ENCODE assay signal across 8 mouse cellular contexts in the genomic region with DNA sequence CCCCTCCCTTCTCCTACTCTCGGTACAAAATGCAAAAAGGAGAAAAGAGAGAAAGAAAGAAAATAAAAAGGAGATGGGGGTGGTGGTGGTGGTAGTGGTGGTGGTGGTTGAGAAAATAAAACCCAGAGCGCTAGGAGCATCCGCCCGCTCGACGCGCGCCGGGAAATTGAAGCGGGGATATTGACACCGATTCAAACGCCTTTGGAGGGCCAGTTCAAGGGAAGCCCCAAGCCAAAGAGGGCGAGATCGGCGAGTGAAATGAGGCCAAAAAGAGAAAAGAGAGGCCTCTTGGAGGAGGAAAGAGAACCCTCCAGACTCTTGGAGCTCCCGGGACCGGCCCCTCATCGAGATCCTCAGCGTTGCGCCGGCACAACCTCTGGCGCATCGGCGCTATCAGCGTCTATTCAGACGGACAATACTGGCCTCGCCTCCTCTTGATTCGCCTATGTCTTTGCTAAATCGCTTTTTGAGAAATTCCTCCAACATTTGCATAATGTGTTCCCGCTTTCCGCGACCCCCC. TPM values are rescaled to one million over a fixed set of nuclear protein-coding genes. Genes with fewer than 3 reads are reported as not detected.
DNase-seq lines count a peak whose midpoint lies in the region; ATAC-seq lines count a peak whose summit lies in the region.

No protein-coding gene starts in this region.

- H3K27ac ChIP-seq in heart, embryonic 16.5 days (ENCODE audit: low read length), result no peak overlapping the region
- no peak overlapping the region for H3K27ac ChIP-seq in liver, embryonic 15.5 days (replicated peaks)

- H3K27me3 ChIP-seq in heart, embryonic 16.5 days (ENCODE audit: control insufficient read depth, insufficient read depth, low read length), result peaks cover 93% of the 10 kb centered on the region
- H3K27me3 ChIP-seq in liver, embryonic 15.5 days, result peaks cover 99% of the 10 kb centered on the region

- no peaks in the 10 kb centered on the region for H3K9me3 ChIP-seq in heart, embryonic 16.5 days (replicated peaks; ENCODE audit: control insufficient read depth, low read length)
- no peaks in the 10 kb centered on the region for H3K9me3 ChIP-seq in liver, embryonic 15.5 days (replicated peaks)

- H3K4me1 ChIP-seq in heart, embryonic 16.5 days (ENCODE audit: control insufficient read depth, insufficient read depth, low read length), result peaks cover 34% of the 10 kb centered on the region
- peaks cover 22% of the 10 kb centered on the region for H3K4me1 ChIP-seq in liver, embryonic 15.5 days (replicated peaks)

- peak overlapping the region; percentile 91 for H3K4me2 ChIP-seq in heart, embryonic 16.5 days (ENCODE audit: low read depth, low read length)
- H3K4me2 ChIP-seq in liver, embryonic 15.5 days, result peak overlapping the region; percentile 51

- 1% methylated on average over 32 of the region's 32 CpGs for WGBS in heart, embryonic 16.5 days
- 1% methylated on average over 32 of the region's 32 CpGs for WGBS in liver, embryonic 15.5 days (ENCODE audit: insufficient replicate concordance)

- H3K4me3 ChIP-seq in heart, embryonic 16.5 days (ENCODE audit: low read length), result peak overlapping the region; percentile 61
- peak overlapping the region; percentile 35 for H3K4me3 ChIP-seq in liver, embryonic 15.5 days (replicated peaks)

- DNase-seq in cerebellum, postnatal 10 days, result peak; percentile 16 to 42
- DNase-seq in cerebellum, postnatal 25 days, result no peak
- DNase-seq in MN1 (ENCODE audit: low spot score), result peak; percentile 28
- no peak for DNase-seq in layer of hippocampus, adult 11-12 months (ENCODE audit: low spot score)
- DNase-seq in thymus, postnatal 4 days, result no peak
- DNase-seq in thymus, postnatal 10 days (ENCODE audit: low spot score in 2 of 2), result no peak

- no peaks in the 10 kb centered on the region for H3K36me3 ChIP-seq in heart, embryonic 16.5 days (ENCODE audit: control insufficient read depth, insufficient read depth)
- H3K36me3 ChIP-seq in liver, embryonic 15.5 days (replicated peaks), result no peaks in the 10 kb centered on the region

- no peak for ATAC-seq in heart, embryonic 16.5 days (replicated peaks; ENCODE audit: extremely low read depth, insufficient read depth, low FRiP score)
- no peak for ATAC-seq in liver, embryonic 15.5 days (ENCODE audit: insufficient read depth)

- peak overlapping the region; percentile 62 for H3K9ac ChIP-seq in heart, embryonic 16.5 days (ENCODE audit: low read length)
- no peak overlapping the region for H3K9ac ChIP-seq in liver, embryonic 15.5 days

RNA-seq across cellular contexts. Expression of a gene that starts 0.7 kb away (rescaled TPM):
- polyA plus RNA-seq in heart, embryonic 16.5 days (2015; fragmentation: Nextera tagmentation; extraction: Ambion mirVana), result 1.3 and 1.8 TPM in 2 replicates
- 0.31 and 0.37 TPM in 2 replicates for polyA plus RNA-seq in liver, embryonic 15.5 days (2015; fragmentation: Nextera tagmentation; extraction: Ambion mirVana)

RNA-seq across cellular contexts. Expression of a gene that starts 31.7 kb away (rescaled TPM):
- 38.6 and 41.7 TPM in 2 replicates for polyA plus RNA-seq in heart, embryonic 16.5 days (2015; fragmentation: Nextera tagmentation; extraction: Ambion mirVana)
- polyA plus RNA-seq in liver, embryonic 15.5 days (2015; fragmentation: Nextera tagmentation; extraction: Ambion mirVana), result 17.2 and 18.3 TPM in 2 replicates

RNA-seq across cellular contexts. Expression of a gene that starts 32.1 kb away (rescaled TPM):
- polyA plus RNA-seq in heart, embryonic 16.5 days (2015; fragmentation: Nextera tagmentation; extraction: Ambion mirVana), result 66.1 and 69.5 TPM in 2 replicates
- polyA plus RNA-seq in liver, embryonic 15.5 days (2015; fragmentation: Nextera tagmentation; extraction: Ambion mirVana), result 22.8 and 23.8 TPM in 2 replicates

RNA-seq across cellular contexts. Expression of a gene that starts 55.2 kb away (rescaled TPM):
- polyA plus RNA-seq in heart, embryonic 16.5 days (2015; fragmentation: Nextera tagmentation; extraction: Ambion mirVana), result 0.42 and 0.87 TPM in 2 replicates
- polyA plus RNA-seq in liver, embryonic 15.5 days (2015; fragmentation: Nextera tagmentation; extraction: Ambion mirVana), result not detected in 2 replicates

RNA-seq across cellular contexts. Expression of a gene that starts 55.3 kb away (rescaled TPM):
- 553 and 578 TPM in 2 replicates for polyA plus RNA-seq in heart, embryonic 16.5 days (2015; fragmentation: Nextera tagmentation; extraction: Ambion mirVana)
- 132 and 136 TPM in 2 replicates for polyA plus RNA-seq in liver, embryonic 15.5 days (2015; fragmentation: Nextera tagmentation; extraction: Ambion mirVana)

Comparison
In these comparisons a context has a peak if more than half of its experiments do, and no peak if none do; other contexts are left out.
1. DNase-seq: peak in cerebellum, postnatal 10 days (2 of 2) and MN1 (single experiment); none in cerebellum, postnatal 25 days (0 of 2), layer of hippocampus, adult 11-12 months (single experiment), thymus, postnatal 4 days (single experiment) and thymus, postnatal 10 days (0 of 2).